Mouse (Mus musculus) heart, postnatal 0 days (tissue): ENCODE results near the gene Nab2. TPM values are rescaled to one million over a fixed set of nuclear protein-coding genes. Genes with fewer than 3 reads are reported as not detected.

Experiments
- ATAC-seq: fragments of 200-750 bp; cut with Nextera tagmentation; 2 replicates; pipeline ENCODE4 v1.8.0; 2017; ENCODE audit warnings: low read depth, moderate number of reproducible peaks, moderate library complexity; ENCODE audit not compliant: insufficient read depth
- DNase-seq: peaks from one replicate; pipeline ENCODE4 v3.0.0-alpha.2; 2016; ENCODE audit warnings: low spot score
- H3K27ac ChIP-seq: fragments of 300-500 bp; sonication (generic); 2 replicates; pipeline ENCODE4 v1.5.1; 2014; ENCODE audit warnings: low read depth, mild to moderate bottlenecking
- H3K27me3 ChIP-seq: fragments of 300-500 bp; sonication (generic); 2 replicates; pipeline ENCODE4 v1.6.1; 2014; ENCODE audit warnings: low read length, mixed read lengths; ENCODE audit not compliant: control insufficient read depth, insufficient read depth
- H3K36me3 ChIP-seq: fragments of 300-500 bp; sonication (generic); replicated peaks from 2 replicates; pipeline ENCODE4 v1.6.1; 2014; ENCODE audit warnings: low read length, mixed read lengths; ENCODE audit not compliant: control insufficient read depth, insufficient read depth
- H3K4me1 ChIP-seq: fragments of 300-500 bp; sonication (generic); 2 replicates; pipeline ENCODE4 v1.6.1; 2014; ENCODE audit warnings: antibody characterized with exemption; ENCODE audit not compliant: control insufficient read depth, insufficient read depth
- H3K4me2 ChIP-seq: fragments of 300-500 bp; sonication (generic); 2 replicates; pipeline ENCODE4 v1.6.1; 2014; ENCODE audit warnings: low read depth, mild to moderate bottlenecking, low read length, moderate library complexity
- H3K4me3 ChIP-seq: fragments of 300-500 bp; sonication (generic); 2 replicates; pipeline ENCODE4 v1.5.1; 2014; ENCODE audit warnings: low read depth, low read length
- H3K9ac ChIP-seq: fragments of 300-500 bp; sonication (generic); replicated peaks from 2 replicates; pipeline ENCODE4 v1.6.1; 2014; ENCODE audit warnings: low read depth, low read length, mixed read lengths
- H3K9me3 ChIP-seq: fragments of 300-500 bp; sonication (generic); replicated peaks from 2 replicates; pipeline ENCODE4 v1.6.1; 2016; ENCODE audit warnings: low read length; ENCODE audit not compliant: control insufficient read depth
- CTCF ChIP-seq: IDR thresholded peaks from 2 replicates; pipeline ENCODE4 v1.5.1; 2016; ENCODE audit warnings: antibody characterized with exemption, control low read depth, low read depth
- EP300 ChIP-seq: IDR thresholded peaks from 2 replicates; pipeline ENCODE4 v1.6.1; 2016; ENCODE audit warnings: antibody characterized with exemption, low read depth
- WGBS: fragments of 180-500 bp; shearing (Covaris S2); extraction: QIAGEN DNeasy Blood & Tissue Kit; methylation state at CpG from one replicate; pipeline ENCODE4 v1.1.7; 2014; 5-methylcytosine and 5-hydroxymethylcytosine counted together
- polyA plus RNA-seq: library from polyadenylated mRNA; unstranded; fragments of >200 nt; fragmentation: Nextera tagmentation; extraction: Ambion mirVana; gene quantifications from 2 replicates; pipeline ENCODE4 v1.2.1, GENCODE M21; 2015
- total RNA-seq: library from RNA; depleted of rRNA; stranded (reverse); fragments of >200 nt; gene quantifications from 2 replicates; pipeline ENCODE4 v1.2.3, GENCODE M21; 2014; ENCODE audit warnings: low replicate concordance

Gene Nab2
- total and polyA plus RNA-seq, 2 experiments from 2014 or later, result 4.0 to 15.3 TPM

DNA sequence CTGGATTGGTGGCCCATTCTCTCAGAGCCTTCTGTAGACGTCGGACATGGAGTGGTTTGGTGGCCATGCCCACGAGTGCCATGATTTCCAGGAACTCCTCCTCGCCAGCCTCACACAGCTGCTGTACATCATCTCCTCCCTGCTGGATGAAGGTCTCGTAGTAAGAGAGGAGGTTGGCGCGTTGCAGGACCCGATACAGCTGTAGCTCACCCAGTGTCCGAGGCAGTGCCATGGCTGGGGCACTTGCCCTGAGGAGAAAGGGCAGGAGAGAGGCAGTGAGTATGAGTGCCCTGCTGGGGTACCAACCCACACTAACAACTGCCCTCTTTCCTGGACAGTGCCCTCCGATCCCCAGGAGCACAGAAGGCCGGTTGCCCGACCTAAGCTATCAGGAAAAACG lies 3.5 kb downstream of the Nab2 start:
- peaks cover 34% of the 10 kb centered on the region for H3K36me3 ChIP-seq
- H3K4me1 ChIP-seq, result peaks cover 51% of the 10 kb centered on the region
- H3K4me2 ChIP-seq, result peak overlapping the region; percentile 71
- no peaks in the 10 kb centered on the region for H3K27me3 ChIP-seq
- H3K27ac ChIP-seq, result no peak overlapping the region
- H3K9me3 ChIP-seq, result no peaks in the 10 kb centered on the region
- WGBS, result 60% methylated on average over 13 of the region's 13 CpGs
- peak overlapping the region; percentile 65 for H3K4me3 ChIP-seq
- DNase-seq, result no peak
- H3K9ac ChIP-seq, result peak overlapping the region; percentile 8; the same call in 1 of the 2 replicates
- no peak for ATAC-seq
- TF ChIP-seq EP300 (no peak), CTCF (no peak)

DNA sequence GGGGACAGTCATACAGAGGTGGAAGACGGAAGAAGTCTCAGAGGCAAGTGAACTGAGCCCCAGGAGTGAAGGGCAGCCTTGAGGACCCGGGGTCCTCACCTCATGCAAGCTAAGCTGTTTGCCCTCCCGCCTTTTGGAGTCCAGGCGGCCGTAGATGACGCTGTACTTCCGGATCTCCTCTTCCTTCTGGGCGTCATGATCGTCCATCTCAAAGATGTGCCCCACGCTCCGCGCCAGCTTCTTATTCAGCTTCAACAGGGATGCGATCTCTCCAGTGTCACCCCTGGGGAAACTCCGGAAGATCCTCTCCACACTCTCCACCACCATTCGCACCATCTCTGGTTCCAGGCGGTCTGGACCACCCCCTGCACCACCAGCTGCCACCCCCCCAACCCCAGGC lies 4.2 kb downstream of the Nab2 start:
- H3K4me3 ChIP-seq, result no peak overlapping the region
- H3K9me3 ChIP-seq, result no peaks in the 10 kb centered on the region
- no peak overlapping the region for H3K9ac ChIP-seq
- H3K36me3 ChIP-seq, result peaks cover 40% of the 10 kb centered on the region
- no peak for DNase-seq
- no peak for ATAC-seq
- WGBS, result 60% methylated on average over 16 of the region's 16 CpGs
- TF ChIP-seq CTCF, result no peak
- no peak for TF ChIP-seq EP300
- H3K27me3 ChIP-seq, result no peaks in the 10 kb centered on the region
- peaks cover 46% of the 10 kb centered on the region for H3K4me1 ChIP-seq
- 0 out of 2 replicates have a peak overlapping the region, but pooled peaks have one; percentile 71 for H3K4me2 ChIP-seq
- no peak overlapping the region for H3K27ac ChIP-seq

DNA sequence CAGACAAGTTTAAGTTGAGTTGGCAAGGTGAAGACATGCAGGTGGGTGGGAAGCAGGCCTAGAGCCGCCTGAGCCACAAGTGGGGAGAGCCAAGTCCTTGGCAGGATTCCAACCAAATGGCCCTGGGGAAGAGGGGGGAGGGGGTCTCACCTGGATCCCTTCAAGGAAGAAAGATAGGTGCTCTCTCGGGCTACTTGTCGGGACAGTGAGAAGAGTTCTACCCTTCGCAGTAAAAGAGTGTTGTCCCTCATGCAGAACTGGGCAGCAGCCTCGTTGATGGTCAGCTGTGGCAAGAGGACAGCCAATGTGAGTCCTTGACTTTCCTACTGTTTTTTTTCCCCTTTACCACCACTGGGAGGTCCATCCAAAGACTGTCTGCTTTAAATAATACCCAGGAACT lies 4.8 kb downstream of the Nab2 start:
- TF ChIP-seq EP300 (no peak), CTCF (no peak)
- WGBS, result 46% methylated on average over 5 of the region's 5 CpGs
- H3K4me1 ChIP-seq, result peaks cover 40% of the 10 kb centered on the region
- H3K4me3 ChIP-seq, result no peak overlapping the region
- peaks cover 40% of the 10 kb centered on the region for H3K36me3 ChIP-seq
- no peak for ATAC-seq
- H3K9me3 ChIP-seq, result no peaks in the 10 kb centered on the region
- no peak overlapping the region for H3K4me2 ChIP-seq
- H3K27ac ChIP-seq, result no peak overlapping the region
- no peak overlapping the region for H3K9ac ChIP-seq
- DNase-seq, result no peak
- no peaks in the 10 kb centered on the region for H3K27me3 ChIP-seq

DNA sequence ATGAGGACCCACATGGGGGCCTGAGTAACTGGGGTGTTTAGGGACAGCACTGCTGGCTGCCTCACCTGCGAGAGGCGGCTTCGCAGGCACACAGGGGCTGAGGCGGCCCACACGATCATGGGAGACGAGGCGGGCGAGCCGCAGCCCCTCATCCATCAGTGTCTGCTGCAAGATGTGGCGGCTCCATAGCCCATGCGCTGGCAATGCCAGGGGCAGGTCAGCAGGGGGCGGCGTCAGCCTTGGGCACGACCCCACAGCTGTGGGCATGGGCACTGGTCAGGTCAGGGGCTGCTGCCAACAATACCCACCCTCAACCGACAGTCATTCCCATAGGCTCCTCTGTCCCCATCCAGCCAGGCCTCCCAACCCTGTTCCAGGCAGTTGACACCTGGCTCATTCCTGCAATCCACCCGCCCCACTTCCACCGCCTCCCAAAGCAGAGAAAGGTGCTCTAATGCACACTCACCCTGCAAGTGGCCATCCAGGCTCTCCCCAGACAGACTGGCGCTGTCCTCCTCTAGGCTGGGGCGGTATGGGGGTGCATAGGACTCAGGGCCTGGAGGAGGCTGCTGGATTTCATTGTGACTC lies 5.6 kb downstream of the Nab2 start:
- peak overlapping the region; percentile 67 for H3K4me2 ChIP-seq
- DNase-seq (no peak), ATAC-seq (no peak)
- peak overlapping the region; percentile 39; the same call in 1 of the 2 replicates for H3K9ac ChIP-seq
- H3K9me3 ChIP-seq, result no peaks in the 10 kb centered on the region
- H3K4me1 ChIP-seq, result peaks cover 39% of the 10 kb centered on the region
- H3K27me3 ChIP-seq, result no peaks in the 10 kb centered on the region
- WGBS, result 39% methylated on average over 18 of the region's 19 CpGs
- peaks cover 40% of the 10 kb centered on the region for H3K36me3 ChIP-seq
- TF ChIP-seq CTCF (no peak), EP300 (no peak)
- H3K27ac ChIP-seq, result peak overlapping the region; percentile 79
- peak overlapping the region; percentile 42; the same call in 1 of the 2 replicates for H3K4me3 ChIP-seq

DNA sequence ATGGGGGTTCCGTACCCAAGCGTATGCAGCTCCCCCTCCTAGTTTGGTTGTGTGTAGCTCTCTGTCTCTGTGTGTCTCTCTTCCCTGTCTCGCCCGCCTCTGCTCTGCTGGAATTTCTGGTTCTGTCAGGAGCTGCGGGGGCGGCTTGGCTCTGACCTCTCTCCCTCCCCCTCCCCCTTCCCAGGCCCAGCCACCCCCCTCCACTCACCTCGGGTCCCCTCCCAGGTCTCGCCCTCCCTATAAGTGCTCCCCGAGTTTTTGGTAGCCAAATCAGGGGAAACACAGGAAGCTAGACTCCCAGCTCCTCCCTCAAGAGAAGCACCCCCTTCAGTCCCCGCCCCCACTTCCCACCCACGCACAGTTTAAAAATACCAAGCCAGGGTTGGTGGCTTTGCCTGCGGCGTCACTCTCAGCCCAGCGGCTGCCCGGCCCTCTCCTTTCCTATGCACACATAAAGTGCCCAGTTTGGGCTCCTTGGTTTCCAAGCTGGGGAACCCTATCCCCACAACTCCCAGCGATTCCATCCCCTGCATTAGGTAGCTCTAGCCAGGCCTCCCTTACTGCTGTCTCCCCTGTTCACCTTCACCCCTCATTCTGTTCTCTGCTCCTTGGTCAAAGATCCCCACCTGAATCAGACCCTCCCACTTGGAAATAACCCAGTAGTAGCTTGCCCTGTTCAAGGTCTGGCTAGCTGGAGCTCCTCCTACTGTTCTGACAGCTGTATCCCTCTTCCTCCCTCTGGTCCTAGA lies 6.3 kb downstream of the Nab2 start:
- H3K4me1 ChIP-seq, result peaks cover 39% of the 10 kb centered on the region

More for the DNA sequence above, 6.3 kb downstream of the Nab2 start:
- peak overlapping the region; percentile 67 for H3K4me2 ChIP-seq
- H3K27me3 ChIP-seq, result no peaks in the 10 kb centered on the region
- no peaks in the 10 kb centered on the region for H3K9me3 ChIP-seq
- peak overlapping the region; percentile 39 for H3K9ac ChIP-seq
- WGBS, result 3% methylated on average over 16 of the region's 16 CpGs
- TF ChIP-seq EP300 (no peak), CTCF (no peak)
- H3K27ac ChIP-seq, result peak overlapping the region; percentile 79
- peak overlapping the region; percentile 42 for H3K4me3 ChIP-seq
- DNase-seq (peak; percentile 84), ATAC-seq (peak; percentile 43)
- peaks cover 44% of the 10 kb centered on the region for H3K36me3 ChIP-seq
